Mouse (Mus musculus): ENCODE results near the gene Mospd1.

The Mospd1 gene

DNA sequence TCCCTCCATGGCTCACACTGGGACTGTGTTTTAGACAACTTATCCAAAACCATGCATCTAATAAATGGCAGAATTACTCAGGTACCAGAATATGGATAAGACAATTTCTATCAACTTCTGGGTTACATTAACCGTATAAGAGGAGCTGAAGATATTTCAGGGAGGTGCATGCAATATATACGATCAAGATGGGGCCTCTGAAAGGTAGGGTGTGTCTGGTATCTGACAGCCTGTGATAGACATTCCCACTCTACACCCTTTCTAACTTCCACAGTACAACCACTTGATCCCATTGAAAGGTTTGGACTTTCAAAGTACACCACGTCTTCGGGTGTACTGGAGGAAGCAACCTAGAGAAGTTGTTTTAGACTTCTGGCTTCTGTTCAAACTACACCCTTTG is 39.9 kb downstream of the Mospd1 start:
- TF ChIP-seq NANOG (IDR thresholded peaks at IDR 0.05; ENCODE audit: borderline replicate concordance, low read length) (no peak), POU5F1 (IDR thresholded peaks at IDR 0.05; ENCODE audit: borderline replicate concordance, low read length) (no peak), CTCF (conservative IDR thresholded peaks at IDR 0.05; ENCODE audit: low read length) (no peak)
- Histone ChIP-seq H3K36me3 (ENCODE audit: insufficient read depth, low read length) (no peaks in the 10 kb centered on the region), H3K27me3 (ENCODE audit: insufficient read depth, low read length) (no peaks in the 10 kb centered on the region), H3K4me3 (replicated peaks; ENCODE audit: low read length) (no peak overlapping the region), H3K9me3 (ENCODE audit: low read length) (no peaks in the 10 kb centered on the region), H3K4me1 (replicated peaks; ENCODE audit: low read depth, low read length) (no peaks in the 10 kb centered on the region)

GRCm38 (mm10) chrX:53321111-53321510 is 49.2 kb downstream of the Mospd1 start:
- Histone ChIP-seq H3K9me3 (ENCODE audit: low read length) (no peaks in the 10 kb centered on the region), H3K4me1 (replicated peaks; ENCODE audit: low read depth, low read length) (no peaks in the 10 kb centered on the region), H3K36me3 (ENCODE audit: insufficient read depth, low read length) (no peaks in the 10 kb centered on the region), H3K27me3 (ENCODE audit: insufficient read depth, low read length) (no peaks in the 10 kb centered on the region), H3K4me3 (replicated peaks; ENCODE audit: low read length) (no peak overlapping the region)
- no peak for TF ChIP-seq NANOG (IDR thresholded peaks at IDR 0.05; ENCODE audit: borderline replicate concordance, low read length)
- TF ChIP-seq POU5F1 (IDR thresholded peaks at IDR 0.05; ENCODE audit: borderline replicate concordance, low read length), result no peak
- TF ChIP-seq CTCF (conservative IDR thresholded peaks at IDR 0.05; ENCODE audit: low read length), result no peak

DNA sequence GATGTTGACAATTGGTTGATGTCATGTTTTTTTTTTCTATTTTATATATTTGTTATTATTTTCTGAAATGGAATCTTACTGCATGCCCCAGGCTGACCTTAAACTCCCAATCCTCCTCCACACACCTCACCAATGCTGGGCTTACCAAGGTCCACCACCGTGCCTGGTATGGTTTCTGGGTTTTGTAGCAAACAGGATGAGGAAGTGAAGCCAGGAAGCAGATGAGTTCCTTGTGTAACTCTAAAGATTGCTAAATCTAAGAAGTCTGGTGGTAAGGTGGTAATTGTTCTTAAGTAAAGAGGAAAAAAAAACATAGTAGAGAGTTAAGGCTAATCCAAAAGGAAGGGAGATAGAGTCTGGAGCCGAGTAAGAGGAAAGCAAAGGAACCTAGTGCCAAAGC is 49.7 kb downstream of the Mospd1 start:
- no peaks in the 10 kb centered on the region for H3K36me3 ChIP-seq (ENCODE audit: insufficient read depth, low read length)
- H3K4me3 ChIP-seq (replicated peaks; ENCODE audit: low read length), result no peak overlapping the region
- no peaks in the 10 kb centered on the region for H3K27me3 ChIP-seq (ENCODE audit: insufficient read depth, low read length)
- no peaks in the 10 kb centered on the region for H3K4me1 ChIP-seq (replicated peaks; ENCODE audit: low read depth, low read length)
- no peaks in the 10 kb centered on the region for H3K9me3 ChIP-seq (ENCODE audit: low read length)
- TF ChIP-seq NANOG (IDR thresholded peaks at IDR 0.05; ENCODE audit: borderline replicate concordance, low read length) (no peak), CTCF (conservative IDR thresholded peaks at IDR 0.05; ENCODE audit: low read length) (no peak), POU5F1 (IDR thresholded peaks at IDR 0.05; ENCODE audit: borderline replicate concordance, low read length) (no peak)

Measured in E14TG2a.4 (cell line).